Mouse (Mus musculus) erythroblast, embryonic 14.5 days (primary cell): ENCODE data around the gene Pgm5.

Experiments
- GATA1 ChIP-seq: IDR thresholded peaks from 2 replicates; pipeline ENCODE4 v1.6.1; 2012; ENCODE audit warnings: low read length, inconsistent platforms, mixed read lengths
- TAL1 ChIP-seq: IDR thresholded peaks from 3 replicates; pipeline ENCODE4 v1.6.1; 2012; ENCODE audit warnings: low read length, inconsistent platforms, mixed read lengths

DNA sequence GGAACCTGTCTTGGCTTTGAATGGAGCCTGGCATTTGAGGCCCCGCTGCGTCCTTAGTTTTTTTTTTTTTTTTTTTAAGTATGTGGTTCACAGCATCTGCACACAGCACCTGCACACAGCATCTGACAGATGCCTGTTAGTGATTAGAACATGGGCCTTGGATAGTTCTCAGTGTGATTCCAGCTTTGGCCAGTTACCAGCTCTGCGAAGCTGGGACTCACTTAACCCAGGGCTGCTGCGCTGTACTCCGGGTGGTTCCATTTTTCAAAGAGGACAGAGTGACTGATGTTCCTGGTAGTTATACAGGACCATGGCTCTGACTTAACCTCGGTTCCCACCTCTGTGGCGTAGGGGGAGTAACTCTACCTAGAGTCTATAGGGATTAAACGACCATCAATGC, 211.2 kb downstream of the Pgm5 start:
- TF ChIP-seq GATA1 (no peak), TAL1 (no peak)
